22 mouse cellular contexts compared by ENCODE assay signal in the genomic region with DNA sequence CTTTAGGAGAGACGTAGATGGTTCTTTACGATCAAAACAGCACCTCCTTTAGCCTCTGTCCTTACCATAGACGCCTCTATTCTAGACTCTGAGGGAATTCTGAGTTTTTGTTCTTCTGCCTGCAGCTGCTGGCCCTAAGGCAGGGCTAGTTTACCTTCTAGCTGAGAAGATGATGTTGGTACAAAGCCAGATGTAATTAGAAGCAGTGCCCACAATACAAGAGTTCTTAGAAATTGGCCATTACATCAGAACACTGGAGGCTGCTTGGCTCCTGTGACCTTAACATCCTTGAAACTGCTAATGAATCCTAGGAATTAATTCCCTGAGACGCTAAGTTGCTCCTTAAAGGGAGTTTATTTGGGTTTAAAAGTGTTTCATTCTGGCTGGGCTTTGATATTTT.
DNase-seq lines count a peak whose midpoint lies in the region; ATAC-seq and TF ChIP-seq lines count a peak whose summit lies in the region.
"Had no signal": no experiment of that assay in that cellular context is flagged by ENCODE, and none has a peak within 500 bp of the region (broad histone marks: within the 10 kb centered on the region; RNA-seq: fewer than 3 reads in every experiment).

No protein-coding gene starts in this region.

- 36% methylated on average over 4 of the region's 4 CpGs for WGBS in forebrain, embryonic 12.5 days
- 60% methylated on average over 4 of the region's 4 CpGs for WGBS in forebrain, embryonic 11.5 days
- WGBS in forebrain, embryonic 14.5 days = 14% methylated on average over 4 of the region's 4 CpGs
- WGBS in forebrain, embryonic 16.5 days = 12% methylated on average over 4 of the region's 4 CpGs
- 73% methylated on average over 4 of the region's 4 CpGs for WGBS in intestine, embryonic 15.5 days
- WGBS in intestine, postnatal 0 days = 61% methylated on average over 4 of the region's 4 CpGs
- WGBS in intestine, embryonic 16.5 days = 74% methylated on average over 4 of the region's 4 CpGs

- H3K4me1 ChIP-seq in forebrain, embryonic 12.5 days = peaks cover 16% of the 10 kb centered on the region
- peaks cover 2% of the 10 kb centered on the region for H3K4me1 ChIP-seq in forebrain, embryonic 11.5 days (replicated peaks; ENCODE audit: control insufficient read depth, insufficient read depth, low read length)
- H3K4me1 ChIP-seq in forebrain, embryonic 14.5 days (ENCODE audit: control insufficient read depth, insufficient read depth, low read length) = peaks cover 17% of the 10 kb centered on the region
- H3K4me1 ChIP-seq in forebrain, embryonic 16.5 days (replicated peaks; ENCODE audit: control insufficient read depth, insufficient read depth, low read length) = peaks cover 16% of the 10 kb centered on the region; the same call in 1 of the 2 replicates
- peaks cover 18% of the 10 kb centered on the region for H3K4me1 ChIP-seq in intestine, embryonic 15.5 days (replicated peaks)
- peaks cover 11% of the 10 kb centered on the region; the same call in 1 of the 2 replicates for H3K4me1 ChIP-seq in intestine, postnatal 0 days (replicated peaks; ENCODE audit: control insufficient read depth, insufficient read depth, low read length)
- H3K4me1 ChIP-seq in intestine, embryonic 16.5 days (ENCODE audit: control insufficient read depth, insufficient read depth, low read length) = peaks cover 18% of the 10 kb centered on the region
- H3K4me1 ChIP-seq: embryonic facial prominence, embryonic 12.5 days had no signal

- no peak overlapping the region for H3K4me2 ChIP-seq in forebrain, embryonic 12.5 days
- H3K4me2 ChIP-seq in forebrain, embryonic 11.5 days (ENCODE audit: low read depth, low read length, severe bottlenecking) = no peak overlapping the region
- H3K4me2 ChIP-seq in forebrain, embryonic 14.5 days (ENCODE audit: low read length) = no peak overlapping the region
- H3K4me2 ChIP-seq in forebrain, embryonic 16.5 days (ENCODE audit: low read length) = no peak overlapping the region
- no peak overlapping the region for H3K4me2 ChIP-seq in intestine, embryonic 15.5 days (replicated peaks)
- H3K4me2 ChIP-seq in intestine, postnatal 0 days (replicated peaks; ENCODE audit: low read depth) = no peak overlapping the region
- H3K4me2 ChIP-seq in intestine, embryonic 16.5 days (ENCODE audit: low read depth, low read length) = no peak overlapping the region
- H3K4me2 ChIP-seq: embryonic facial prominence, embryonic 12.5 days had no signal

- no peaks in the 10 kb centered on the region for H3K36me3 ChIP-seq in forebrain, embryonic 12.5 days (replicated peaks)
- H3K36me3 ChIP-seq in forebrain, embryonic 11.5 days (ENCODE audit: control insufficient read depth, insufficient read depth, low read length) = no peaks in the 10 kb centered on the region
- H3K36me3 ChIP-seq in forebrain, embryonic 14.5 days (ENCODE audit: control insufficient read depth, insufficient read depth, low read length) = no peaks in the 10 kb centered on the region
- no peaks in the 10 kb centered on the region for H3K36me3 ChIP-seq in forebrain, embryonic 16.5 days (ENCODE audit: control insufficient read depth, insufficient read depth)
- no peaks in the 10 kb centered on the region for H3K36me3 ChIP-seq in intestine, embryonic 15.5 days
- H3K36me3 ChIP-seq in intestine, postnatal 0 days (ENCODE audit: control insufficient read depth, insufficient read depth) = no peaks in the 10 kb centered on the region
- no peaks in the 10 kb centered on the region for H3K36me3 ChIP-seq in intestine, embryonic 16.5 days (ENCODE audit: control insufficient read depth, insufficient read depth, low read length)
- H3K36me3 ChIP-seq: embryonic facial prominence, embryonic 12.5 days; G1E had no signal

- H3K4me3 ChIP-seq in forebrain, embryonic 12.5 days (replicated peaks) = no peak overlapping the region
- H3K4me3 ChIP-seq in forebrain, embryonic 11.5 days (ENCODE audit: low read depth, low read length) = no peak overlapping the region
- no peak overlapping the region for H3K4me3 ChIP-seq in forebrain, embryonic 14.5 days (ENCODE audit: low read depth, low read length)
- H3K4me3 ChIP-seq in forebrain, embryonic 16.5 days (replicated peaks; ENCODE audit: low read length) = no peak overlapping the region
- no peak overlapping the region for H3K4me3 ChIP-seq in intestine, embryonic 15.5 days (replicated peaks)
- H3K4me3 ChIP-seq in intestine, postnatal 0 days (ENCODE audit: low read depth, low read length) = no peak overlapping the region
- H3K4me3 ChIP-seq in intestine, embryonic 16.5 days (ENCODE audit: low read length) = no peak overlapping the region
- H3K4me3 ChIP-seq: embryonic facial prominence, embryonic 10.5 days; embryonic facial prominence, embryonic 12.5 days had no signal

- no peak for DNase-seq in forebrain, embryonic 11.5 days (ENCODE audit: low spot score)
- DNase-seq in forebrain, embryonic 14.5 days (ENCODE audit: low spot score) = peak; percentile 70
- no peak for DNase-seq in heart, adult 8-10 months (ENCODE audit: low spot score)
- DNase-seq: adrenal gland, adult 2 months; adrenal gland, postnatal 10 days; adrenal gland, postnatal 25 days; B cell, adult 2 months; cerebellum, adult 11-12 months; cerebellum, adult 2 months; cerebellum, adult 9-10 months; cerebellum, postnatal 10 days; cerebellum, postnatal 25 days had no signal

- no peak overlapping the region for H3K9ac ChIP-seq in forebrain, embryonic 12.5 days
- H3K9ac ChIP-seq in forebrain, embryonic 11.5 days (ENCODE audit: low read length) = no peak overlapping the region
- H3K9ac ChIP-seq in forebrain, embryonic 14.5 days (ENCODE audit: low read length) = no peak overlapping the region
- H3K9ac ChIP-seq in forebrain, embryonic 16.5 days (replicated peaks; ENCODE audit: low read depth, low read length) = no peak overlapping the region
- no peak overlapping the region for H3K9ac ChIP-seq in intestine, embryonic 15.5 days
- H3K9ac ChIP-seq in intestine, postnatal 0 days (ENCODE audit: low read depth, low read length) = no peak overlapping the region
- no peak overlapping the region for H3K9ac ChIP-seq in intestine, embryonic 16.5 days (ENCODE audit: low read depth, low read length)
- H3K9ac ChIP-seq: embryonic facial prominence, embryonic 12.5 days had no signal

- H3K27me3 ChIP-seq in forebrain, embryonic 12.5 days = no peaks in the 10 kb centered on the region
- no peaks in the 10 kb centered on the region for H3K27me3 ChIP-seq in forebrain, embryonic 11.5 days (ENCODE audit: control insufficient read depth, insufficient read depth, low read length)
- H3K27me3 ChIP-seq in forebrain, embryonic 14.5 days (replicated peaks; ENCODE audit: control insufficient read depth, insufficient read depth, low read length) = no peaks in the 10 kb centered on the region
- H3K27me3 ChIP-seq in forebrain, embryonic 16.5 days (replicated peaks; ENCODE audit: control insufficient read depth, insufficient read depth, low read length) = no peaks in the 10 kb centered on the region
- H3K27me3 ChIP-seq in intestine, embryonic 15.5 days (replicated peaks) = no peaks in the 10 kb centered on the region
- no peaks in the 10 kb centered on the region for H3K27me3 ChIP-seq in intestine, postnatal 0 days (replicated peaks; ENCODE audit: control insufficient read depth, insufficient read depth, low read length)
- H3K27me3 ChIP-seq in intestine, embryonic 16.5 days (replicated peaks; ENCODE audit: control insufficient read depth, insufficient read depth, low read length) = no peaks in the 10 kb centered on the region
- H3K27me3 ChIP-seq: CH12.LX; embryonic facial prominence, embryonic 12.5 days had no signal

- no peak for TF ChIP-seq CTCF in intestine, postnatal 0 days (IDR thresholded peaks at IDR 0.05; ENCODE audit: low read depth)

- H3K9me3 ChIP-seq in forebrain, embryonic 12.5 days = 0 out of 2 replicates have a peak, but pooled peaks cover 3% of the 10 kb centered on the region
- no peaks in the 10 kb centered on the region for H3K9me3 ChIP-seq in forebrain, embryonic 11.5 days (ENCODE audit: control insufficient read depth, low read length)
- H3K9me3 ChIP-seq in forebrain, embryonic 14.5 days (replicated peaks; ENCODE audit: control insufficient read depth, low read length) = no peaks in the 10 kb centered on the region
- no peaks in the 10 kb centered on the region for H3K9me3 ChIP-seq in forebrain, embryonic 16.5 days (ENCODE audit: control insufficient read depth, low read length)
- H3K9me3 ChIP-seq in intestine, embryonic 15.5 days = no peaks in the 10 kb centered on the region
- no peaks in the 10 kb centered on the region for H3K9me3 ChIP-seq in intestine, postnatal 0 days (ENCODE audit: control insufficient read depth)
- H3K9me3 ChIP-seq in intestine, embryonic 16.5 days (ENCODE audit: control insufficient read depth, low read length) = no peaks in the 10 kb centered on the region; the same call in 1 of the 2 replicates
- H3K9me3 ChIP-seq: embryonic facial prominence, embryonic 12.5 days; G1E had no signal

- ATAC-seq in forebrain, embryonic 12.5 days (ENCODE audit: low FRiP score) = no peak
- no peak for ATAC-seq in forebrain, embryonic 11.5 days (replicated peaks; ENCODE audit: low FRiP score)
- peak; percentile 45 for ATAC-seq in forebrain, embryonic 14.5 days
- no peak; the same call in 1 of the 2 replicates for ATAC-seq in forebrain, embryonic 16.5 days
- ATAC-seq in intestine, embryonic 15.5 days = no peak
- no peak for ATAC-seq in intestine, postnatal 0 days
- ATAC-seq in intestine, embryonic 16.5 days = no peak
- ATAC-seq: CD4-positive, CD25-positive, alpha-beta regulatory T cell, adult 4 months had no signal

- peak overlapping the region; percentile 63; the same call in 1 of the 2 replicates for H3K27ac ChIP-seq in forebrain, embryonic 12.5 days
- no peak overlapping the region for H3K27ac ChIP-seq in forebrain, embryonic 11.5 days (ENCODE audit: low read depth, low read length)
- H3K27ac ChIP-seq in forebrain, embryonic 14.5 days (ENCODE audit: low read depth, low read length) = no peak overlapping the region
- no peak overlapping the region for H3K27ac ChIP-seq in forebrain, embryonic 16.5 days (ENCODE audit: low read length)
- 0 out of 2 replicates have a peak overlapping the region, but pooled peaks have one; percentile 9 for H3K27ac ChIP-seq in intestine, embryonic 15.5 days
- H3K27ac ChIP-seq in intestine, postnatal 0 days (ENCODE audit: low read depth, low read length) = no peak overlapping the region
- H3K27ac ChIP-seq in intestine, embryonic 16.5 days (ENCODE audit: low read length) = 0 out of 2 replicates have a peak overlapping the region, but pooled peaks have one; percentile 5
- H3K27ac ChIP-seq: embryonic facial prominence, embryonic 10.5 days; embryonic facial prominence, embryonic 12.5 days had no signal

Comparison
In these comparisons a context has a peak if more than half of its experiments do, and no peak if none do; other contexts are left out.
1. H3K27ac ChIP-seq: peak in forebrain, embryonic 12.5 days (single experiment), intestine, embryonic 15.5 days (single experiment) and intestine, embryonic 16.5 days (single experiment); none in forebrain, embryonic 11.5 days (single experiment), forebrain, embryonic 14.5 days (single experiment), forebrain, embryonic 16.5 days (single experiment) and intestine, postnatal 0 days (single experiment).